In genomic region chr9:51598706-51599105, GRCm38 (mm10) we compare ENCODE assay signal across 19 mouse cellular contexts.
DNase-seq lines count a peak whose midpoint lies in the region; ATAC-seq and TF ChIP-seq lines count a peak whose summit lies in the region.
"Had no signal": no experiment of that assay in that cellular context is flagged by ENCODE, and none has a peak within 500 bp of the region (broad histone marks: within the 10 kb centered on the region; RNA-seq: fewer than 3 reads in every experiment).

No protein-coding gene starts in this region.

- no peak for ATAC-seq in embryonic facial prominence, embryonic 14.5 days (ENCODE audit: low read depth)
- no peak for ATAC-seq in midbrain, embryonic 14.5 days (ENCODE audit: low FRiP score, low TSS enrichment)
- ATAC-seq: hindbrain, postnatal 0 days had no signal

- intact Hi-C loops in left cerebral cortex, postnatal 4 days (cut with DNase I), result no loop called here
- intact Hi-C loops in left cerebral cortex, postnatal 36 days (cut with DNase I), result no loop called here

- no peak overlapping the region for H3K9ac ChIP-seq in embryonic facial prominence, embryonic 14.5 days (ENCODE audit: low read depth, low read length)
- H3K9ac ChIP-seq in midbrain, embryonic 14.5 days (replicated peaks; ENCODE audit: low read length), result no peak overlapping the region
- H3K9ac ChIP-seq: liver, embryonic 14.5 days; midbrain, embryonic 12.5 days had no signal

- 56% methylated on average over 2 of the region's 2 CpGs for WGBS in embryonic facial prominence, embryonic 14.5 days
- WGBS in embryonic facial prominence, embryonic 10.5 days, result 73% methylated on average over 2 of the region's 2 CpGs
- 75% methylated on average over 2 of the region's 2 CpGs for WGBS in midbrain, embryonic 14.5 days

- TF ChIP-seq POLR2A in embryonic fibroblast, embryonic 13.5 days (IDR thresholded peaks at IDR 0.05; ENCODE audit: low read depth, low read length), result no peak

- H3K4me2 ChIP-seq in embryonic facial prominence, embryonic 14.5 days (ENCODE audit: low read depth, low read length), result no peak overlapping the region
- no peak overlapping the region for H3K4me2 ChIP-seq in midbrain, embryonic 14.5 days (ENCODE audit: low read length)
- H3K4me2 ChIP-seq: heart, embryonic 11.5 days; midbrain, embryonic 12.5 days had no signal

- H3K4me1 ChIP-seq in embryonic facial prominence, embryonic 14.5 days (ENCODE audit: control insufficient read depth, insufficient read depth, low read length), result peaks cover 4% of the 10 kb centered on the region; the same call in 1 of the 2 replicates
- no peaks in the 10 kb centered on the region for H3K4me1 ChIP-seq in embryonic facial prominence, embryonic 10.5 days
- H3K4me1 ChIP-seq in embryonic fibroblast, embryonic 13.5 days (ENCODE audit: control insufficient read depth, insufficient read depth, low read length), result no peaks in the 10 kb centered on the region
- H3K4me1 ChIP-seq in midbrain, embryonic 14.5 days (ENCODE audit: control insufficient read depth, insufficient read depth, low read length), result no peaks in the 10 kb centered on the region
- H3K4me1 ChIP-seq: midbrain, embryonic 12.5 days had no signal

- no peaks in the 10 kb centered on the region for H3K36me3 ChIP-seq in embryonic facial prominence, embryonic 14.5 days (ENCODE audit: control insufficient read depth, insufficient read depth, low read length)
- H3K36me3 ChIP-seq in embryonic facial prominence, embryonic 10.5 days (replicated peaks), result no peaks in the 10 kb centered on the region
- no peaks in the 10 kb centered on the region for H3K36me3 ChIP-seq in midbrain, embryonic 14.5 days (ENCODE audit: control insufficient read depth, insufficient read depth, low read length)
- H3K36me3 ChIP-seq: G1E; midbrain, embryonic 12.5 days had no signal

- H3K4me3 ChIP-seq in embryonic facial prominence, embryonic 14.5 days (ENCODE audit: low read depth, low read length), result no peak overlapping the region
- no peak overlapping the region for H3K4me3 ChIP-seq in embryonic facial prominence, embryonic 10.5 days
- H3K4me3 ChIP-seq in embryonic fibroblast, embryonic 13.5 days (ENCODE audit: insufficient read depth, low read length), result no peak overlapping the region
- H3K4me3 ChIP-seq in midbrain, embryonic 14.5 days (replicated peaks; ENCODE audit: low read depth, low read length), result no peak overlapping the region
- H3K4me3 ChIP-seq: midbrain, embryonic 12.5 days; myocyte had no signal

- TF ChIP-seq CTCF in embryonic fibroblast, embryonic 13.5 days (IDR thresholded peaks at IDR 0.05; ENCODE audit: borderline replicate concordance, insufficient read depth, low read length), result no peak

- H3K27ac ChIP-seq in embryonic facial prominence, embryonic 14.5 days (replicated peaks; ENCODE audit: low read depth, low read length), result no peak overlapping the region
- no peak overlapping the region for H3K27ac ChIP-seq in embryonic facial prominence, embryonic 10.5 days (replicated peaks)
- H3K27ac ChIP-seq in embryonic fibroblast, embryonic 13.5 days (ENCODE audit: insufficient read depth, low read length), result peak overlapping the region; percentile 10; the same call in 1 of the 2 replicates
- no peak overlapping the region for H3K27ac ChIP-seq in midbrain, embryonic 14.5 days (replicated peaks; ENCODE audit: low read depth, low read length)
- H3K27ac ChIP-seq: hindbrain, postnatal 0 days; liver, embryonic 14.5 days; macrophage; midbrain, embryonic 12.5 days had no signal

- peak; percentile 51 for DNase-seq in embryonic facial prominence, embryonic 14.5 days (ENCODE audit: low spot score)
- DNase-seq in embryonic facial prominence, embryonic 10.5 days (ENCODE audit: low spot score), result no peak
- DNase-seq in left cerebral cortex, postnatal 4 days, result peak; percentile 3
- no peak for DNase-seq in left cerebral cortex, postnatal 36 days (ENCODE audit: low spot score in 2 of 2)
- DNase-seq in Muller cell, postnatal 12 days (ENCODE audit: inconsistent ontology term), result peak; percentile 58
- no peak for DNase-seq in midbrain, embryonic 14.5 days
- DNase-seq: cerebellum, adult 2 months; embryo, embryonic 11 days; heart, postnatal 36 days; kidney, adult 2 months; kidney, postnatal 4 days had no signal

- H3K27me3 ChIP-seq in embryonic facial prominence, embryonic 14.5 days (replicated peaks; ENCODE audit: control insufficient read depth, insufficient read depth, low read length), result no peaks in the 10 kb centered on the region
- no peaks in the 10 kb centered on the region for H3K27me3 ChIP-seq in embryonic facial prominence, embryonic 10.5 days (replicated peaks; ENCODE audit: low read depth, poor library complexity, severe bottlenecking)
- H3K27me3 ChIP-seq in midbrain, embryonic 14.5 days (ENCODE audit: control insufficient read depth, insufficient read depth, low read length), result no peaks in the 10 kb centered on the region
- H3K27me3 ChIP-seq: midbrain, embryonic 12.5 days had no signal

- H3K9me3 ChIP-seq in embryonic facial prominence, embryonic 14.5 days (ENCODE audit: control insufficient read depth, low read length), result no peaks in the 10 kb centered on the region
- H3K9me3 ChIP-seq in embryonic facial prominence, embryonic 10.5 days, result no peaks in the 10 kb centered on the region
- H3K9me3 ChIP-seq in midbrain, embryonic 14.5 days (ENCODE audit: control insufficient read depth, low read length), result no peaks in the 10 kb centered on the region
- H3K9me3 ChIP-seq: G1E had no signal

Comparison
In these comparisons a context has a peak if more than half of its experiments do, and no peak if none do; other contexts are left out.
1. DNase-seq: peak in embryonic facial prominence, embryonic 14.5 days (single experiment), left cerebral cortex, postnatal 4 days (single experiment) and Muller cell, postnatal 12 days (single experiment); none in embryonic facial prominence, embryonic 10.5 days (single experiment), left cerebral cortex, postnatal 36 days (0 of 2) and midbrain, embryonic 14.5 days (single experiment).